Mouse (Mus musculus): ENCODE results near the gene Idh3g.
"Not testable (repeated sequence)": the region's sequence is repeated elsewhere in the genome, so short reads cannot be mapped to it uniquely, and the experiment has no call there.

Idh3g gene

GRCm38 (mm10) chrX:73756334-73757140 lies 30.2 kb downstream of the Idh3g start, which contains the start of gene Plxnb3:
Plxnb3 (plus strand) TSS chrX:73757090.
- no peak for DNase-seq (ENCODE audit: low spot score)

- DNase-seq (ENCODE audit: low spot score) = no peak
These were observed 37.7 kb downstream of the Idh3g start for GRCm38 (mm10) chrX:73748977-73749376.

GRCm38 (mm10) chrX:73744774-73745481 lies 41.8 kb downstream of the Idh3g start:
- no peak for DNase-seq (ENCODE audit: low spot score)

GRCm38 (mm10) chrX:73739841-73740240 lies 46.9 kb downstream of the Idh3g start:
- not testable (repeated sequence) for DNase-seq (ENCODE audit: low spot score)

- no peak for DNase-seq (ENCODE audit: low spot score)
These were observed 47.5 kb downstream of the Idh3g start for GRCm38 (mm10) chrX:73739151-73739550.

GRCm38 (mm10) chrX:73738155-73738554 lies 48.5 kb downstream of the Idh3g start:
- DNase-seq (ENCODE audit: low spot score) = no peak

- DNase-seq (ENCODE audit: low spot score) = no peak
These were observed 55.8 kb downstream of the Idh3g start for GRCm38 (mm10) chrX:73730908-73731307.

Data from urinary bladder, postnatal 25 days (tissue).